Mouse (Mus musculus) kidney, embryonic 16.5 days (tissue): ENCODE measurements around the gene Spib. TPM values are rescaled to one million over a fixed set of nuclear protein-coding genes. Genes with fewer than 3 reads are reported as not detected.

Experiments used
- ATAC-seq: fragments of 200-750 bp; cut with Nextera tagmentation; 2 replicates; pipeline ENCODE4 v1.8.0; 2017; ENCODE audit warnings: moderate TSS enrichment; ENCODE audit not compliant: low FRiP score, low TSS enrichment
- H3K27ac ChIP-seq: fragments of 300-500 bp; sonication (generic); 2 replicates; pipeline ENCODE4 v1.5.1; 2014; ENCODE audit warnings: low read length
- H3K27me3 ChIP-seq: fragments of 300-500 bp; sonication (generic); 2 replicates; pipeline ENCODE4 v1.6.1; 2014; ENCODE audit warnings: low read length, control low read depth, mixed read lengths; ENCODE audit not compliant: insufficient read depth
- H3K36me3 ChIP-seq: fragments of 300-500 bp; sonication (generic); 2 replicates; pipeline ENCODE4 v1.6.1; 2014; ENCODE audit warnings: low read length, control low read depth, mixed read lengths; ENCODE audit not compliant: insufficient read depth
- H3K4me1 ChIP-seq: fragments of 300-500 bp; sonication (generic); 2 replicates; pipeline ENCODE4 v1.6.1; 2014; ENCODE audit warnings: low read length, control low read depth, mixed read lengths; ENCODE audit not compliant: insufficient read depth
- H3K4me2 ChIP-seq: fragments of 300-500 bp; sonication (generic); replicated peaks from 2 replicates; pipeline ENCODE4 v1.6.1; 2014; ENCODE audit warnings: low read depth, low read length
- H3K4me3 ChIP-seq: fragments of 300-500 bp; sonication (generic); 2 replicates; pipeline ENCODE4 v1.5.1; 2014; ENCODE audit warnings: mild to moderate bottlenecking, low read length
- H3K9ac ChIP-seq: fragments of 300-500 bp; sonication (generic); replicated peaks from 2 replicates; pipeline ENCODE4 v1.6.1; 2014; ENCODE audit warnings: low read length
- H3K9me3 ChIP-seq: fragments of 300-500 bp; sonication (generic); 2 replicates; pipeline ENCODE4 v1.6.1; 2016; ENCODE audit warnings: low read length, control low read depth
- WGBS: fragments of 180-500 bp; shearing (Covaris S2); extraction: QIAGEN DNeasy Blood & Tissue Kit; methylation state at CpG from one replicate; pipeline ENCODE4 v1.1.7; 2014; 5-methylcytosine and 5-hydroxymethylcytosine counted together
- microRNA-seq: library from miRNA; unstranded; fragments of <30 nt; microRNA quantifications from one replicate; pipeline ENCODE4, GENCODE M21; 2016
- polyA plus RNA-seq: library from polyadenylated mRNA; unstranded; fragments of >200 nt; fragmentation: Nextera tagmentation; extraction: Ambion mirVana; gene quantifications from 2 replicates; pipeline ENCODE4 v1.2.1, GENCODE M21; 2015

Spib gene
- polyA plus RNA-seq, 1 experiment from 2014 or later: 0.11 TPM

DNA sequence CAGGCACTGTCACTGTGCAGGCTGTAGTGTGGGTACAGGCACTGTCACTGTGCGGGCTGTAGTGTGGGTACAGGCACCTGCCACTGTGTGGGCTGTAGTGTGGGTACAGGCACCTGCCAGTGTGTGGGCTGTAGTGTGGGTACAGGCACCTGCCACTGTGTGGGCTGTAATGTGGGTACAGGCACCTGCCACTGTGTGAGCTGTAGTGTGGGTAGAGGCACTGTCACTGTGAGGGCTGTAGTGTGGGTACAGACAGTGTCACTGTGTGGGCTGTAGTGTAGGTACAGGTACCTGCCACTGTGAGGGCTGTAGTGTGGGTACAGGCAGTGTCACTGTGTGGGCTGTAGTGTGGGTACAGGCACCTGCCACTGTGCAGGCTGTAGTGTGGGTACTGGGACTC, 47.8 kb downstream of the Spib start:
- H3K9me3 ChIP-seq: no peaks in the 10 kb centered on the region
- no peak overlapping the region for H3K4me3 ChIP-seq
- H3K27ac ChIP-seq: no peak overlapping the region
- no peak overlapping the region for H3K9ac ChIP-seq
- ATAC-seq: no peak
- H3K36me3 ChIP-seq: peaks cover 5% of the 10 kb centered on the region; the same call in 1 of the 2 replicates
- H3K4me1 ChIP-seq: no peaks in the 10 kb centered on the region
- H3K4me2 ChIP-seq: no peak overlapping the region
- H3K27me3 ChIP-seq: peaks cover 30% of the 10 kb centered on the region
- 100% methylated on average over 1 of the region's 1 CpGs for WGBS

DNA sequence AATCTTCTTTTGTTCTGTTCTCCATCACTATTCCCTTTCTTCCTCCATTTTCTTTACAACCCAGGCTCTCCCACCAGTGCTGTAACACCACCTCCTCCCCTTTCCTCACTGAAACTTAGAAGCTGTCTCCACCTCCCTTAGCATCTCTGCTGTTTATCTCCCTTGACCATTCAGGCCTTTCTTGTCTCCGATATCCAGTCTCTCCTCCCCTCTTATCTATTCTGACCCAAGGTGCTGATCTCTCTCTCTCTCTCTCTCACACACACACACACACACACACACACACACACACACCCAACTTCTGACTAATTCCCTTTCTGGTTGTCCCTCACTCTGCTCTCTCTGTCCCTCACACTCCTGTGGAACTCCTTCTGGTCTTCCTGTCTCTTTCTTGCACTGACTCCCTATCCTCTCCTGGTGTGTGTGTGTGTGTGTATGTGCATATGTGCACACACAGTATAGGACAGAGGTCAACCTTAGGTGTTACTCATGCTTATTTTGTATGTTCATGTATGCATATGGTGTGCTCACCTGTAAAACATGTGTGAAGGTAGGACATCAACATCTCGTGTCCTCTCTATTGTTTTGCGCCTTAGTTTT, 48.9 kb downstream of the Spib start:
- ATAC-seq: no peak

More for the DNA sequence above, 48.9 kb downstream of the Spib start:
- Histone ChIP-seq H3K36me3 (no peaks in the 10 kb centered on the region), H3K9ac (no peak overlapping the region), H3K27me3 (peaks cover 36% of the 10 kb centered on the region), H3K4me2 (no peak overlapping the region), H3K4me3 (no peak overlapping the region), H3K9me3 (no peaks in the 10 kb centered on the region), H3K4me1 (no peaks in the 10 kb centered on the region), H3K27ac (no peak overlapping the region)
- WGBS: 54% methylated on average over 3 of the region's 3 CpGs

Small RNA genes lying within 50 kb of the gene (microRNA-seq; reads per million reads assigned to microRNA genes)
- not detected for gene Mir7053

Other genes starting within 250 kb of the Spib start
- 3.6 and 5.8 TPM in 2 replicates for gene Clec11a, start 225.2 kb downstream of the Spib start, polyA plus RNA-seq
- gene Shank1, start 221.8 kb downstream of the Spib start, polyA plus RNA-seq: 1.5 and 1.7 TPM in 2 replicates
- 2.7 and 3.4 TPM in 2 replicates for gene Syt3, start 148.0 kb downstream of the Spib start, polyA plus RNA-seq
- gene 1700008O03Rik, start 146.3 kb downstream of the Spib start, polyA plus RNA-seq: 0.64 and 1.1 TPM in 2 replicates
- 0.25 and 0.32 TPM in 2 replicates for gene Lrrc4b, start 103.1 kb downstream of the Spib start, polyA plus RNA-seq
- 6.9 and 7.7 TPM in 2 replicates for gene Aspdh, start 66.7 kb downstream of the Spib start, polyA plus RNA-seq
- 88.1 and 89.5 TPM in 2 replicates for gene Josd2, start 64.1 kb downstream of the Spib start, polyA plus RNA-seq
- 117 and 127 TPM in 2 replicates for gene Emc10, start 35.5 kb downstream of the Spib start, polyA plus RNA-seq
- gene Fam71e1, start 35.5 kb downstream of the Spib start, polyA plus RNA-seq: 15.4 and 17.8 TPM in 2 replicates
- 0.12 and 0.14 TPM in 2 replicates for gene Mybpc2, start 7.4 kb downstream of the Spib start, polyA plus RNA-seq
- gene Pold1, start 16.8 kb upstream of the Spib start, polyA plus RNA-seq: 105 and 107 TPM in 2 replicates
- gene Nr1h2, start 21.9 kb upstream of the Spib start, polyA plus RNA-seq: 93.1 and 94.3 TPM in 2 replicates
- gene Napsa, start 40.3 kb upstream of the Spib start, polyA plus RNA-seq: 70.0 and 83.8 TPM in 2 replicates
- 0.11 and 0.14 TPM in 2 replicates for gene Kcnc3, start 58.6 kb upstream of the Spib start, polyA plus RNA-seq
- 1.7 and 2.0 TPM in 2 replicates for gene Myh14, start 138.8 kb upstream of the Spib start, polyA plus RNA-seq
- not detected in 2 replicates for gene Izumo2, start 176.7 kb upstream of the Spib start, polyA plus RNA-seq
- gene Vrk3, start 216.3 kb upstream of the Spib start, polyA plus RNA-seq: 54.5 and 54.9 TPM in 2 replicates
- gene Zfp473, start 219.0 kb upstream of the Spib start, polyA plus RNA-seq: 2.1 and 2.6 TPM in 2 replicates